Mouse (Mus musculus): ENCODE data around the gene Sult2a3. TPM values are rescaled to one million over a fixed set of nuclear protein-coding genes. Genes with fewer than 3 reads are reported as not detected.
A peak's percentile ranks its signal among the peaks of the same experiment; 100 is the strongest.
"Not testable (repeated sequence)": the region's sequence is repeated elsewhere in the genome, so short reads cannot be mapped to it uniquely, and the experiment has no call there.

The Sult2a3 gene
- not detected in 2 replicates for polyA plus RNA-seq (2012; rRNA removed)

DNA sequence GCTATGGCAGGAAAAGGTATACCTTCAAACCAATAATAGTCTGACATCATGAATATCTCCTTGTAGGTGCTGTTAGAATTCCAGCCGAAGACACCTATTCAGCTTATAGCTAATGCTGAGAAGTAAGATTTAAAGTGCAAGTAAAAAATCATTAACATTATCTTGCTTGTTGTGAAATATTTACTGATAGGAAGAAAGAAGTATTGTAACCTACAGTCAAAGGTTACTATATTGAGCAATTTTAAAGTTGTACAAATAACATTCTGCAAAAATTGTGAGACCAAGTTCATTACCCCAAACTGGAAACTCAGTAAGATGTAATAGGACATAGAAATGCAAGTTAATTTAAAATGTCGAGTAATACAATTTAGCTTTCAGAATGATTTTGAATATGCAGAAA lies at the start of gene Sult2a3:
Gene Sult2a3, minus strand, starts transcription at position 101 of the 400 bp plus-strand sequence.
- DNase-seq (ENCODE audit: low read depth), result no peak

DNA sequence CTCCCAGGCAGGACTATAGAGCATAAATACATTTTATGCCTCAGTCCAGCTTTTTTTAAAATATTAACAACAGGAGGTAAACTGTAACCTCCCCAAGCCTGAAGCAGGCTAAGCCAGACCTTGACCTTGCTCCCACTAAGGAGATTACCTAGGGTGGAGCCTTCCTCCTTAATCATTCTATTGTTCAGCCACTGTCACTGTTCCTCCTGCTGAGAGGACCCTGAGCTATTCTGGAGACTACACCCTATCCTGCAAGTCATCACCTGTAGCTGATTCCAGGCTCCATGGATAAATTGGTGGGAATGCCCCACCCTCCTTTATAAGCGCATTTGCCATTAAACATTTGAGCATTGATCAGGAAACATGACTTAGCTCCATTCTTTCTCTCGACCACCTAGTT lies 2.4 kb downstream of the Sult2a3 start:
- DNase-seq (ENCODE audit: low read depth), result no peak

DNA sequence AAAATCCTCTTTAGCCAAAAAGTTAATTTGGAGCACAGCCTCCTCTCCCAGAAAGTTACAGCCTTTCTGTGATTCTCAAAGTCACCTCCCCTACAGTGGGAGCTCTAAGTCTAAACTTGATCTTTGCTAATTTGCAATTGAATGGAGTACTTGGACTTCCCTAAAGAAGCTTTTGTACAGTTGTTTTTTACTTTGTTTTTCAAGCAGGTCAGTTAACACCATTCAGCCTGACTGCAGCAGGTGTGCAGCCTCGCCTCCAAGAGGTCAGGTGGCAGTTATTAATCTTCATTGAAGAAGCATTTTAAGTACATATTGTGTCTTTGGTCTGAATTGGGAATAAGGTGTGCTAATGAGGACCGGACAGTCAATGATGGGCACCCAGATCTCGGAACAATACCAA lies 3.0 kb downstream of the Sult2a3 start:
- not testable (repeated sequence) for DNase-seq (ENCODE audit: low read depth)

DNA sequence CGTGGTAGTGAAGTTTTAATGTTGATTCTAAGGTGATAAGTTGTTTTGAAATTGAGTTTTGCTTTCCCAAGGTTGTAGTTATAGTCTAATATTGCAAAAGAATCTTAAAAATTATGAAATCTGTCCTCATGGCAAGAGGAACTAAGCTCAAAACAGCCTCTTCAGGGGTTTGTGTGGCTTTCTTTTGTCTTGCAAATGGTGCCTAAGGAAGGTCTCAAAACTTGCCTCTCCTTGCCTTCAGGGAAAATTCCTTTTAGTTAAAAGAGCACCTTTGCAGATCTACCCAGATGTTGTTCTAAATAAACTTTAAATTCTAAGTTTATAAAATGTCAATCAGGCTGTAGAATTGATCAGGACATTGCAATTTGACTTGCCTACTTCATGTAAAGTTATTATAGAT lies 6.1 kb downstream of the Sult2a3 start:
- peak; percentile 2 for DNase-seq (ENCODE audit: low read depth)

DNA sequence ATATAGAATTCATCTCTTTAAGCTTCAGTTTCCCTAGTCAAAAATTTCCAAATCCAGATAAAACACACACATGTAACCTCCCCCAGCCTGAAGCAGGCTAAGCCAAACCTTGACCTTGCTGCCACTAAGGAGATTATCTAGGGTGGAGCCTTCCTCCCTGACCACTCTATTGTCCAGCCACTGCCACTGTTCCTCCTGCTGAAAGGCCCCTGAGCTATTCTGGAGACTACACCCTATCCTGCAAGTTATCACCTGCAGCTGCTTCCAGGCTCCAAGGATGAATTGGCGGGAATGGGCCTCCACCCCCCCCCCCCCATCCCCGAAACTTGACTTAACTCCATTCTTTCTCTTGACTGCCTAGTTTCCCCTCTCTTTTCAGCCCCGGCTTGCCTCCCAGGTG lies 8.4 kb downstream of the Sult2a3 start:
- not testable (repeated sequence) for DNase-seq (ENCODE audit: low read depth)

DNA sequence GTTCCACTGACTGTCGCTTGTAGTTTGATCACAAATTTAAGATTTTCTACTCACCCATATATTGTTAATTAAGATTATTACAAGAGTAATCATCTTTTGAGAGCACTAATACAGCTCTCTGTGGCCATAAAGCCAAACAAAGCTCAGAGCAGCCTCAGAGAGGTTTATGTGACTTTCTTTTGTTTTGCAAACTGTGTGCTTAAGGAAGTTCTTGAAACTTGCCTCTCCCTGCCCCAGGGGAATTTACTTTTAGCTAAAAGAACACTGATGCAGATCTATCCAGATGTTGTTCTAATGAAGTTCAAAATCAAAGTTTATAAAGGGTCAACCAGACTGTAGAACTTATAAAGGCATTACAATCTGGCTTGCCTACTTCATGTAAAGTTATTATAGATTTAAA lies 75.0 kb downstream of the Sult2a3 start:
- not testable (repeated sequence) for DNase-seq (ENCODE audit: low read depth)

DNA sequence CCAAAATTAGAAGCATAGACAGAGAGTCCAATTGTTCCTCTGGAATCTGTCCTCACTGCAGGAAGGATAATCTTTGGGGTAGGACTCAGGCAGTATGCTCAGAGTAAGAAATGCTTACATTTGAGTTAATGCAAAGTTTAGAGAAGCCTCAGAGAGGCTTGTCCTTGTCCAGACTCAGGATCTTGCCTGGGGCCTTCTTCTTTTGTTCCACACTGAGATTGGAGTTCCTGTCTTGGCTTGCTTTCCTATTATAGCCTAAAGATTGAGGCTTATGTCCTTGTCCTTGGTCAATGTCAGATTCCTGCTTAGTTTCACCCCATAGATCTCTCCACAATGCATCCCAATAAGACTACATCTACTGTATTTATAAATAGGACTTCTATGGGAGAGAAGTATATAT lies 92.0 kb downstream of the Sult2a3 start:
- not testable (repeated sequence) for DNase-seq (ENCODE audit: low read depth)

Other genes starting within 250 kb of the Sult2a3 start
- gene Sult2a4, start 133.4 kb downstream of the Sult2a3 start, polyA plus RNA-seq (2012; rRNA removed), result not detected in 2 replicates
- not detected in 2 replicates for gene Sult2a6, start 131.8 kb upstream of the Sult2a3 start, polyA plus RNA-seq (2012; rRNA removed)
- not detected in 2 replicates for gene Obox8, start 210.5 kb upstream of the Sult2a3 start, polyA plus RNA-seq (2012; rRNA removed)